Mouse (Mus musculus) kidney, embryonic 14.5 days (tissue): Measurements from ENCODE around the gene Olfm2. TPM values are rescaled to one million over a fixed set of nuclear protein-coding genes. Genes with fewer than 3 reads are reported as not detected.
A peak's percentile ranks its signal among the peaks of the same experiment; 100 is the strongest.
"Not testable (repeated sequence)": the region's sequence is repeated elsewhere in the genome, so short reads cannot be mapped to it uniquely, and the experiment has no call there.

Source experiments
- ATAC-seq: fragments of 200-750 bp; cut with Nextera tagmentation; 2 replicates; pipeline ENCODE4 v1.8.0; 2017; ENCODE audit warnings: moderate number of reproducible peaks, mild to moderate bottlenecking, moderate TSS enrichment, moderate library complexity; ENCODE audit not compliant: low FRiP score, low TSS enrichment
- H3K27ac ChIP-seq: fragments of 300-500 bp; sonication (generic); 2 replicates; pipeline ENCODE4 v1.5.1; 2014; ENCODE audit warnings: low read depth, mild to moderate bottlenecking, low read length, moderate library complexity, mixed read lengths
- H3K27me3 ChIP-seq: fragments of 300-500 bp; sonication (generic); 2 replicates; pipeline ENCODE4 v1.6.1; 2014; ENCODE audit warnings: mild to moderate bottlenecking, low read length; ENCODE audit not compliant: control insufficient read depth, insufficient read depth
- H3K36me3 ChIP-seq: fragments of 300-500 bp; sonication (generic); 2 replicates; pipeline ENCODE4 v1.6.1; 2014; ENCODE audit warnings: low read length, mixed read lengths; ENCODE audit not compliant: control insufficient read depth, insufficient read depth
- H3K4me1 ChIP-seq: fragments of 300-500 bp; sonication (generic); 2 replicates; pipeline ENCODE4 v1.6.1; 2014; ENCODE audit warnings: low read length, mixed read lengths; ENCODE audit not compliant: control insufficient read depth, insufficient read depth
- H3K4me2 ChIP-seq: fragments of 300-500 bp; sonication (generic); replicated peaks from 2 replicates; pipeline ENCODE4 v1.6.1; 2014; ENCODE audit warnings: low read depth, mild to moderate bottlenecking, low read length
- H3K4me3 ChIP-seq: fragments of 300-500 bp; sonication (generic); 2 replicates; pipeline ENCODE4 v1.5.1; 2014; ENCODE audit warnings: mild to moderate bottlenecking, low read length
- H3K9ac ChIP-seq: fragments of 300-500 bp; sonication (generic); 2 replicates; pipeline ENCODE4 v1.6.1; 2014; ENCODE audit warnings: low read depth, mild to moderate bottlenecking, low read length, moderate library complexity
- H3K9me3 ChIP-seq: fragments of 300-500 bp; sonication (generic); 2 replicates; pipeline ENCODE4 v1.6.1; 2016; ENCODE audit warnings: low read length; ENCODE audit not compliant: control insufficient read depth
- WGBS: fragments of 180-500 bp; shearing (Covaris S2); extraction: QIAGEN DNeasy Blood & Tissue Kit; methylation state at CpG from one replicate; pipeline ENCODE4 v1.1.7; 2014; 5-methylcytosine and 5-hydroxymethylcytosine counted together
- polyA plus RNA-seq: library from polyadenylated mRNA; unstranded; fragments of >200 nt; fragmentation: Nextera tagmentation; extraction: Ambion mirVana; gene quantifications from 2 replicates; pipeline ENCODE4 v1.2.1, GENCODE M21; 2014

Olfm2 gene
- polyA plus RNA-seq, 1 experiment from 2014 or later = 5.1 TPM

- no peak for ATAC-seq
- WGBS = 93% methylated on average over 3 of the region's 3 CpGs
- no peak overlapping the region for H3K4me3 ChIP-seq
- no peaks in the 10 kb centered on the region for H3K36me3 ChIP-seq
- no peak overlapping the region for H3K27ac ChIP-seq
- no peak overlapping the region for H3K9ac ChIP-seq
- H3K4me1 ChIP-seq = peaks cover 12% of the 10 kb centered on the region
- H3K27me3 ChIP-seq = peaks cover 14% of the 10 kb centered on the region
- H3K9me3 ChIP-seq = no peaks in the 10 kb centered on the region
- H3K4me2 ChIP-seq = no peak overlapping the region
Observed at GRCm38 (mm10) chr9:20692863-20693262, 53.3 kb downstream of the Olfm2 start.

DNA sequence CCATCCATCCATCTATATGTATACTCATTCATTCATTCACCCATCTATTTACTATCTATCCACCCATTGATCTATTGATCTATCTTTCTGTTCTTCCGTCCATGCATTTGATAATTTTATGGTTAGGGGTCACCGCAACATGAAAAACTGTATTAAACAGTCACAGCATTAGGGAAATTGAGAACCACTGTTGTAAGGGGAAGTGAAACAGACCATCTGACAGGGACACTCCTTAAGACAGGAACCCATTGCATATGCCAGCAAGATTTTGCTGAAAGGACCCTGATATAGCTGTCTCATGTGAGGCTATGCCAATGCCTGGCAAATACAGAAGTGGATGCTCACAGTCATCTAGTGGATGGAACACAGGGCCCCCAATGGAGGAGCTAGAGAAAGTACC lies 55.7 kb downstream of the Olfm2 start:
- not testable (repeated sequence) for H3K27ac ChIP-seq, H3K4me2 ChIP-seq, H3K9me3 ChIP-seq, H3K9ac ChIP-seq, H3K36me3 ChIP-seq, ATAC-seq, H3K4me3 ChIP-seq
- peaks cover 13% of the 10 kb centered on the region for H3K27me3 ChIP-seq
- peaks cover 12% of the 10 kb centered on the region for H3K4me1 ChIP-seq
- WGBS = 83% methylated on average over 2 of the region's 2 CpGs

DNA sequence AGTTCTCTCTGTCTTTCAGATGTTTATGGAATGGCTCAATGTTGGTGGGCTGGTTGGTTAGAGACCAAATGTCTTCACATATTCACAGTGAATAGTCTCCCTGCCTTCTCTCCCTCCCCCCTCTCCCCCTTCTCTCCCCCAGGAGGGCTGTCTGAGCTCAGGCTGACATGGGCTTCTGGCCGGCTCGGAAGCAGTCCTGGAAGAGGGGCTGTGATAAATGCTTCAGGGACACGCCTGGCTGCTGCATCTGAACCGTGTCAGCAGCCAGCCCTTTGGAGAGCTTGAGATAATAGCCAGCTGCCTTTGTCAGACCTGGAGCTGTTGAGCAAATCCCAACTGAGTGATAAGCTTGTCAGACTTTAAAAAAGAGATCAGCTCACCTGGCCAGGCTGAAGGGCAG lies 56.2 kb downstream of the Olfm2 start:
- Histone ChIP-seq H3K4me1 (peaks cover 11% of the 10 kb centered on the region), H3K4me3 (no peak overlapping the region), H3K4me2 (no peak overlapping the region), H3K9me3 (no peaks in the 10 kb centered on the region), H3K27ac (no peak overlapping the region), H3K27me3 (peaks cover 7% of the 10 kb centered on the region; the same call in 1 of the 2 replicates), H3K36me3 (no peaks in the 10 kb centered on the region), H3K9ac (no peak overlapping the region)
- 0% methylated on average over 4 of the region's 4 CpGs for WGBS
- ATAC-seq = peak; percentile 69

- no peaks in the 10 kb centered on the region for H3K36me3 ChIP-seq
- H3K27ac ChIP-seq = no peak overlapping the region
- no peak overlapping the region for H3K4me3 ChIP-seq
- no CpG with 5 or more reads among the region's 1 CpGs for WGBS
- no peak overlapping the region for H3K4me2 ChIP-seq
- H3K9ac ChIP-seq = no peak overlapping the region
- peaks cover 6% of the 10 kb centered on the region for H3K4me1 ChIP-seq
- H3K9me3 ChIP-seq = no peaks in the 10 kb centered on the region
- H3K27me3 ChIP-seq = 0 out of 2 replicates have a peak, but pooled peaks cover 2% of the 10 kb centered on the region
- ATAC-seq = 0 out of 2 replicates have a peak, but pooled peaks have one; percentile 21
Observed at GRCm38 (mm10) chr9:20689403-20689802, 56.7 kb downstream of the Olfm2 start.

DNA sequence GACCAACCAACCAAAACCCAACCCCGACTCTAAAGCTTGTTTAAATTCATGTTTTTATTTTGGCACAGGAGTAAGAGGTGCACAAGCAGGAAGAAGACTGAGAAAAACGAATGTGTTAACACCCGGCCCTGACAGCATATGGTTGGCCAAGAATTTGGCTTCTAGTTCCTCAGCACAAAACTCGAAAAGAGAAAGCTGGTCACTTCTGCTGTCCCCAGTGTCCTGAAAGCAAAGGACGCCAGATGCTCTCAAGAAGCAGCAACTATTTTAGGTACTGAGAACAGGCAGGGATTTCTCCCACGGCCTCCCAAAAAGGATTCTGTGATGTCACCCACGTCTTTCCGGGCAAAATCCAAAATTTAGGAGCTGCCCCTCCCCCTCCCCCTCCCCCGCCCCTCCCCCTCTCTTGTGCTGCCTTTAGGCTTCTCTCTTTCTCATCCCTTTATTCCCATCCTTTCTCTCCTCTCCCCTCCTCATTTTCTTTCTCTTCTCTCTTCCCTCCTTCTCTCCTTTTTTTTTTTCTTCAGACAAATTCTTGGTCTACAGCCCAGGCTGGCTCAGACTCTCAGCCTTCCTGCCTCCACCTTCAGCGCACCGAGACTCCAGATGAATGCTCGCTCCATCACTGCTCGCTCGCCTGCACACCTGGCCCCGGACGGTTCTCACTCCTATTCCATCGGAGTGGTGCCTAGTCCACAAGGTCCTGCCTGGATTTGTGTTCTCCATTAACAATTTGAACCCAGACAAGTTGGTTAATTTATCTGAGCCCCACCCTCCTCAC lies 60.9 kb downstream of the Olfm2 start:
- Histone ChIP-seq H3K4me2 (no peak overlapping the region), H3K4me1 (peaks cover 5% of the 10 kb centered on the region), H3K36me3 (no peaks in the 10 kb centered on the region), H3K27ac (no peak overlapping the region), H3K27me3 (no peaks in the 10 kb centered on the region), H3K9me3 (no peaks in the 10 kb centered on the region), H3K4me3 (no peak overlapping the region), H3K9ac (no peak overlapping the region)
- ATAC-seq = no peak
- WGBS = 53% methylated on average over 17 of the region's 17 CpGs

DNA sequence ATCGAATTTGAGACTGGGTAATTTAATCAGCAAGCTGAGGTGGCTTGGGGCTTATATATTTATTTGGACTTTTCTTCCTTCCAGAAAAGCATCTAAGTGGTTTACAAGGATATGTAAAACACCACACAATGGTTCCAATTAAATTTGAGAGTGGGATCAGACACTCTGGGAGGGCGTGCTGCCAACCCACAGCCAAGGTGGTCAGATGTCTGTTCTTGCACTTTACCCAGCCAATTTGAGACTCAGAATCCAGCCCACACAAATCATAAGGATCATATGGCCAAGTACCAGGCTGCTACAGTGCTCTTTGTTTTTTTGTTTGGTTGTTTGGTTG lies 63.8 kb downstream of the Olfm2 start:
- 73% methylated on average over 2 of the region's 2 CpGs for WGBS
- no peak for ATAC-seq

GRCm38 (mm10) chr9:20681546-20682388 lies 64.4 kb downstream of the Olfm2 start:
- Histone ChIP-seq H3K9ac (no peak overlapping the region), H3K4me3 (no peak overlapping the region), H3K27me3 (no peaks in the 10 kb centered on the region), H3K27ac (no peak overlapping the region), H3K9me3 (no peaks in the 10 kb centered on the region), H3K36me3 (no peaks in the 10 kb centered on the region), H3K4me2 (no peak overlapping the region), H3K4me1 (no peaks in the 10 kb centered on the region)
- 54% methylated on average over 6 of the region's 7 CpGs for WGBS
- ATAC-seq = no peak

More for the DNA sequence above, 63.8 kb downstream of the Olfm2 start:
- Histone ChIP-seq H3K27ac (no peak overlapping the region), H3K9me3 (no peaks in the 10 kb centered on the region), H3K27me3 (no peaks in the 10 kb centered on the region), H3K4me2 (no peak overlapping the region), H3K4me1 (no peaks in the 10 kb centered on the region), H3K4me3 (no peak overlapping the region), H3K36me3 (no peaks in the 10 kb centered on the region), H3K9ac (no peak overlapping the region)

- no peak for ATAC-seq
- Histone ChIP-seq H3K4me2 (no peak overlapping the region), H3K4me1 (no peaks in the 10 kb centered on the region), H3K9ac (no peak overlapping the region), H3K4me3 (no peak overlapping the region), H3K27ac (no peak overlapping the region), H3K27me3 (no peaks in the 10 kb centered on the region), H3K9me3 (no peaks in the 10 kb centered on the region), H3K36me3 (no peaks in the 10 kb centered on the region)
- 80% methylated on average over 9 of the region's 9 CpGs for WGBS
Observed at GRCm38 (mm10) chr9:20680378-20680958, 65.7 kb downstream of the Olfm2 start.

- Histone ChIP-seq H3K9ac (no peak overlapping the region), H3K27ac (no peak overlapping the region), H3K36me3 (no peaks in the 10 kb centered on the region), H3K27me3 (no peaks in the 10 kb centered on the region), H3K4me3 (no peak overlapping the region), H3K9me3 (no peaks in the 10 kb centered on the region), H3K4me1 (no peaks in the 10 kb centered on the region), H3K4me2 (no peak overlapping the region)
- 94% methylated on average over 12 of the region's 12 CpGs for WGBS
- no peak for ATAC-seq
Observed at GRCm38 (mm10) chr9:20677892-20678291, 68.3 kb downstream of the Olfm2 start.
